Mouse (Mus musculus) cortical plate, adult 2 months (tissue): ENCODE measurements at regions not wholly inside any gene's neighbourhood (a gene's known extent, or its start where the extent isn't known, plus 50 kb on each side); places are given as distances from the start of the nearest gene placed in this dataset.

ENCODE experiments used
- CTCF ChIP-seq: fragments of 200-500 bp; IDR thresholded peaks from 2 replicates; pipeline ENCODE4 v1.5.1; 2011; ENCODE audit warnings: mild to moderate bottlenecking, control low read depth, low read length; ENCODE audit not compliant: insufficient read depth; ENCODE audit errors: extremely low read depth
- POLR2A ChIP-seq: fragments of 200-500 bp; IDR thresholded peaks from 2 replicates; pipeline ENCODE4 v1.6.1; 2011; ENCODE audit warnings: mild to moderate bottlenecking, low read length, control low read depth; ENCODE audit not compliant: insufficient read depth; ENCODE audit errors: extremely low read depth

DNA sequence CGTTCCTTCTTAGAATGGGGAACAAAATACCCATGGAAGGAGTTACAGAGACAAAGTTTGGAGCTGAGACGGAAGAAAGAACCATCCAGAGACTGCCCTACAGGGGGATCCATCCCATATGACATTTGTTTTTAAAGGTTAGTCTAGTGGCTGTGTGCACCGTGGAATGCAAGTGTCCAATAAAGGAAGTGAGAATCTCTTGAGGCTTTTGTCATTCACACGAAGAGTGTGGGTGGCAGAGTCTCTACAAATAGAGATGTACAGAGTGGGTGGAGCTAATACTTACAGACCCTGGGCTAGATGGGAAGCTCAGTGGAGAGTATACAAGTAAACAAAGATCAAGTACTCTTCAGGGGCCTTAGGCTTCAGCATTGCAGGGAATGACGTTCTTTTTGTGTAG lies 314.2 kb upstream of the Slc24a5 start:
- TF ChIP-seq CTCF (no peak), POLR2A (no peak)
